Mouse (Mus musculus): ENCODE measurements around the gene Wbp4.
"Not testable (repeated sequence)": the region's sequence is repeated elsewhere in the genome, so short reads cannot be mapped to it uniquely, and the experiment has no call there.

Wbp4 gene

GRCm38 (mm10) chr14:79451681-79452590, 29.4 kb downstream of the Wbp4 start, which contains the start of gene Kbtbd6:
Gene Kbtbd6 (plus strand): TSS chr14:79451835.
- peak; percentile 93 for DNase-seq (ENCODE audit: low read depth, low spot score)

- no peak for DNase-seq (ENCODE audit: low read depth, low spot score)
These were observed 36.2 kb downstream of the Wbp4 start for GRCm38 (mm10) chr14:79445055-79445620.

GRCm38 (mm10) chr14:79444601-79445000, 36.7 kb downstream of the Wbp4 start:
- no peak for DNase-seq (ENCODE audit: low read depth, low spot score)

GRCm38 (mm10) chr14:79441441-79441840, 39.9 kb downstream of the Wbp4 start:
- DNase-seq (ENCODE audit: low read depth, low spot score): no peak

- DNase-seq (ENCODE audit: low read depth, low spot score): no peak
These were observed 40.7 kb downstream of the Wbp4 start for GRCm38 (mm10) chr14:79440655-79441054.

GRCm38 (mm10) chr14:79434068-79434467, 47.3 kb downstream of the Wbp4 start:
- DNase-seq (ENCODE audit: low read depth, low spot score): no peak

- not testable (repeated sequence) for DNase-seq (ENCODE audit: low read depth, low spot score)
These were observed 54.5 kb downstream of the Wbp4 start for GRCm38 (mm10) chr14:79426730-79427365.

GRCm38 (mm10) chr14:79425979-79426729, 55.2 kb downstream of the Wbp4 start, which contains the start of gene Kbtbd7:
Gene Kbtbd7 (plus strand): TSS chr14:79426511.
- DNase-seq (ENCODE audit: low read depth, low spot score): peak; percentile 92

GRCm38 (mm10) chr14:79420083-79420685, 61.1 kb downstream of the Wbp4 start:
- DNase-seq (ENCODE audit: low read depth, low spot score): no peak

GRCm38 (mm10) chr14:79413121-79413520, 68.2 kb downstream of the Wbp4 start:
- no peak for DNase-seq (ENCODE audit: low read depth, low spot score)

- DNase-seq (ENCODE audit: low read depth, low spot score): no peak
These were observed 70.7 kb downstream of the Wbp4 start for GRCm38 (mm10) chr14:79410662-79411061.

All from forelimb bud, embryonic 11.5 days (tissue).